Mouse (Mus musculus) stomach, postnatal 0 days (tissue): ENCODE measurements around the gene Mmp17.

Experiments
- CTCF ChIP-seq: IDR thresholded peaks from 2 replicates; pipeline ENCODE4 v1.5.1; 2016; ENCODE audit warnings: antibody characterized with exemption, low read depth, mild to moderate bottlenecking, moderate library complexity
- EP300 ChIP-seq: optimal IDR thresholded peaks from 2 replicates; pipeline ENCODE3; 2016; ENCODE audit warnings: antibody characterized with exemption

GRCm38 (mm10) chr5:129542236-129542635 is 41.7 kb upstream of the Mmp17 start:
- TF ChIP-seq CTCF (peak; percentile 52), EP300 (no peak)
